Mouse (Mus musculus) urinary bladder, postnatal 0 days (tissue): ENCODE results near the gene Sidt1. TPM values are rescaled to one million over a fixed set of nuclear protein-coding genes. Genes with fewer than 3 reads are reported as not detected.

Source experiments
- polyA plus RNA-seq: library from polyadenylated mRNA; unstranded; fragments of >200 nt; fragmentation: Nextera tagmentation; extraction: Ambion mirVana; gene quantifications from 2 replicates; pipeline ENCODE4 v1.2.1, GENCODE M21; 2015

The Sidt1 gene
- polyA plus RNA-seq = 8.2 and 8.5 TPM in 2 replicates

GRCm38 (mm10) chr16:44332861-44333284 is at the start of gene Sidt1:
Sidt1 (minus strand) TSS chr16:44333196.

GRCm38 (mm10) chr16:44347071-44347901 is 14.3 kb upstream of the Sidt1 start, which contains the start of gene Spice1:
Spice1 (plus strand) TSS chr16:44347121.

Other genes starting within 250 kb of the Sidt1 start
- 35.5 and 39.2 TPM in 2 replicates for gene Atp6v1a, start 193.5 kb downstream of the Sidt1 start, polyA plus RNA-seq
- 60.9 and 77.5 TPM in 2 replicates for gene Naa50, start 193.4 kb downstream of the Sidt1 start, polyA plus RNA-seq
- 1.3 TPM in 2 replicates for gene Usf3, start 159.9 kb downstream of the Sidt1 start, polyA plus RNA-seq
- gene Spice1, start 13.9 kb upstream of the Sidt1 start, polyA plus RNA-seq = 9.3 and 11.9 TPM in 2 replicates
- 0.28 and 0.47 TPM in 2 replicates for gene Cfap44, start 61.6 kb upstream of the Sidt1 start, polyA plus RNA-seq
- 19.1 and 23.6 TPM in 2 replicates for gene Boc, start 225.7 kb upstream of the Sidt1 start, polyA plus RNA-seq